Mouse (Mus musculus) olfactory bulb, adult 2 months (tissue): Measurements from ENCODE around the gene Gdi2. TPM values are rescaled to one million over a fixed set of nuclear protein-coding genes. Genes with fewer than 3 reads are reported as not detected.

ENCODE experiments used
- H3K27ac ChIP-seq: fragments of 200-500 bp; 2 replicates; pipeline ENCODE4 v1.5.1; 2012; ENCODE audit warnings: low read depth, low read length; ENCODE audit not compliant: insufficient read depth
- H3K4me1 ChIP-seq: fragments of 200-500 bp; 2 replicates; pipeline ENCODE4 v1.6.1; 2012; ENCODE audit warnings: low read length; ENCODE audit not compliant: control insufficient read depth, insufficient read depth
- H3K4me3 ChIP-seq: fragments of 200-500 bp; 2 replicates; pipeline ENCODE4 v1.5.1; 2012; ENCODE audit warnings: mild to moderate bottlenecking, low read depth, low read length, moderate library complexity; ENCODE audit not compliant: insufficient read depth
- CTCF ChIP-seq: fragments of 200-500 bp; IDR thresholded peaks from 2 replicates; pipeline ENCODE4 v1.5.1; 2012; ENCODE audit warnings: low read depth, mild to moderate bottlenecking, low read length, moderate library complexity; ENCODE audit not compliant: insufficient read depth
- POLR2A ChIP-seq: fragments of 200-500 bp; IDR thresholded peaks from 2 replicates; pipeline ENCODE4 v1.6.1; 2012; ENCODE audit warnings: mild to moderate bottlenecking, low read depth, low read length, moderate library complexity; ENCODE audit not compliant: insufficient read depth
- WGBS: fragments of 180-500 bp; shearing (Covaris S2); methylation state at CpG from one replicate; pipeline ENCODE4 v1.1.7; 2018; 5-methylcytosine and 5-hydroxymethylcytosine counted together
- polyA plus RNA-seq: library from polyadenylated mRNA; stranded (reverse); fragments of >200 nt; gene quantifications from 2 replicates; pipeline ENCODE4 v1.2.4, GENCODE M21; 2012; ENCODE audit warnings: low replicate concordance; ENCODE audit not compliant: missing spikeins, insufficient read depth, insufficient read length

The Gdi2 gene
- polyA plus RNA-seq, 1 experiment, result 527 TPM

- TF ChIP-seq POLR2A, result no peak
- no peak for TF ChIP-seq CTCF
- WGBS, result 28% methylated on average over 2 of the region's 2 CpGs
- H3K4me3 ChIP-seq, result no peak overlapping the region
- no peak overlapping the region for H3K27ac ChIP-seq
- H3K4me1 ChIP-seq, result peaks cover 8% of the 10 kb centered on the region
Observed at GRCm38 (mm10) chr13:3541159-3541782, 3.4 kb downstream of the Gdi2 start.

- H3K4me1 ChIP-seq, result peaks cover 8% of the 10 kb centered on the region
- H3K4me3 ChIP-seq, result no peak overlapping the region
- WGBS, result 95% methylated on average over 4 of the region's 4 CpGs
- H3K27ac ChIP-seq, result no peak overlapping the region
- TF ChIP-seq CTCF (no peak), POLR2A (no peak)
Observed at GRCm38 (mm10) chr13:3544077-3544874, 6.4 kb downstream of the Gdi2 start.

- 38% methylated on average over 5 of the region's 5 CpGs for WGBS
- no peak overlapping the region for H3K4me3 ChIP-seq
- peaks cover 5% of the 10 kb centered on the region for H3K4me1 ChIP-seq
- H3K27ac ChIP-seq, result no peak overlapping the region
- TF ChIP-seq POLR2A, result no peak
- TF ChIP-seq CTCF, result no peak
Observed at GRCm38 (mm10) chr13:3544925-3545324, 7.1 kb downstream of the Gdi2 start.

GRCm38 (mm10) chr13:3547410-3547809 lies 9.5 kb downstream of the Gdi2 start:
- TF ChIP-seq POLR2A (no peak), CTCF (no peak)
- Histone ChIP-seq H3K4me1 (peaks cover 3% of the 10 kb centered on the region), H3K27ac (no peak overlapping the region), H3K4me3 (no peak overlapping the region)
- WGBS, result 58% methylated on average over 3 of the region's 3 CpGs

- H3K27ac ChIP-seq, result no peak overlapping the region
- H3K4me1 ChIP-seq, result peaks cover 3% of the 10 kb centered on the region
- WGBS, result 79% methylated on average over 6 of the region's 6 CpGs
- no peak overlapping the region for H3K4me3 ChIP-seq
- no peak for TF ChIP-seq CTCF
- TF ChIP-seq POLR2A, result no peak
Observed at GRCm38 (mm10) chr13:3547856-3548255, 10.0 kb downstream of the Gdi2 start.

- WGBS, result 100% methylated on average over 1 of the region's 1 CpGs
- TF ChIP-seq CTCF (no peak), POLR2A (no peak)
- no peak overlapping the region for H3K27ac ChIP-seq
- H3K4me3 ChIP-seq, result no peak overlapping the region
- H3K4me1 ChIP-seq, result no peaks in the 10 kb centered on the region
Observed at GRCm38 (mm10) chr13:3563130-3563529, 25.3 kb downstream of the Gdi2 start.

- TF ChIP-seq POLR2A, result no peak
- no peak for TF ChIP-seq CTCF
- H3K4me1 ChIP-seq, result no peaks in the 10 kb centered on the region
- 86% methylated on average over 2 of the region's 2 CpGs for WGBS
- H3K4me3 ChIP-seq, result no peak overlapping the region
- H3K27ac ChIP-seq, result no peak overlapping the region
Observed at GRCm38 (mm10) chr13:3563953-3564352, 26.1 kb downstream of the Gdi2 start.

GRCm38 (mm10) chr13:3590789-3591188 lies 52.9 kb downstream of the Gdi2 start:
- WGBS, result 80% methylated on average over 3 of the region's 3 CpGs
- Histone ChIP-seq H3K4me1 (no peaks in the 10 kb centered on the region), H3K4me3 (no peak overlapping the region), H3K27ac (no peak overlapping the region)
- no peak for TF ChIP-seq CTCF
- no peak for TF ChIP-seq POLR2A

- no peaks in the 10 kb centered on the region for H3K4me1 ChIP-seq
- no peak overlapping the region for H3K27ac ChIP-seq
- 83% methylated on average over 1 of the region's 1 CpGs for WGBS
- no peak overlapping the region for H3K4me3 ChIP-seq
- no peak for TF ChIP-seq CTCF
- no peak for TF ChIP-seq POLR2A
Observed at GRCm38 (mm10) chr13:3594311-3594710, 56.4 kb downstream of the Gdi2 start.
